Mouse (Mus musculus) MEL (cell line): ENCODE data around the gene Rnf128. TPM values are rescaled to one million over a fixed set of nuclear protein-coding genes. Genes with fewer than 3 reads are reported as not detected.

Experiments used
- DNase-seq: peaks from one replicate; pipeline ENCODE4 v3.0.0; 2011; ENCODE audit warnings: low read depth, low spot score
- H3K27ac ChIP-seq: 2 replicates; pipeline ENCODE4 v1.5.1; 2012; ENCODE audit warnings: low read depth, mild to moderate bottlenecking, control low read depth, low read length, moderate library complexity; ENCODE audit not compliant: control insufficient read depth
- H3K27me3 ChIP-seq, 2 experiments: fragments of 150-350 bp in 1 of 2; sonication (generic) in 1 of 2; 2 replicates each; pipeline ENCODE4 v1.6.1; 2012; ENCODE audit warnings: low read length in 2 of 2, mild to moderate bottlenecking in 2 of 2, improper control_type of control experiment in 1 of 2, moderate library complexity in 1 of 2; ENCODE audit not compliant: insufficient read depth in 2 of 2, control insufficient read depth in 1 of 2
- H3K36me3 ChIP-seq, 2 experiments: 2 replicates each; pipeline ENCODE4 v1.6.1; 2012 to 2014; ENCODE audit warnings: low read length in 2 of 2, improper control_type of control experiment in 1 of 2, inconsistent platforms in 1 of 2, mild to moderate bottlenecking in 1 of 2; ENCODE audit not compliant: insufficient read depth in 2 of 2, control insufficient read depth in 1 of 2
- H3K4me1 ChIP-seq, 2 experiments: fragments of 150-350 bp in 1 of 2; sonication (generic) in 1 of 2; 2 replicates each; pipeline ENCODE4 v1.6.1; 2012; ENCODE audit warnings: low read length in 2 of 2, improper control_type of control experiment in 1 of 2, mild to moderate bottlenecking in 1 of 2; ENCODE audit not compliant: insufficient read depth in 2 of 2, control insufficient read depth in 1 of 2
- H3K4me3 ChIP-seq, 2 experiments: fragments of 150-350 bp in 1 of 2; sonication (generic) in 1 of 2; 2 replicates each; pipeline ENCODE4 v1.5.1; 2012; ENCODE audit warnings: low read depth in 2 of 2, low read length in 2 of 2, mild to moderate bottlenecking in 2 of 2, moderate library complexity in 2 of 2, control low read depth in 1 of 2, improper control_type of control experiment in 1 of 2; ENCODE audit not compliant: control insufficient read depth in 1 of 2, insufficient read depth in 1 of 2
- H3K79me2 ChIP-seq: 2 replicates; pipeline ENCODE4 v1.6.1; 2012; ENCODE audit warnings: mild to moderate bottlenecking, low read length, moderate library complexity; ENCODE audit not compliant: control insufficient read depth, poor library complexity, insufficient read depth
- H3K9ac ChIP-seq: 2 replicates; pipeline ENCODE4 v1.6.1; 2012; ENCODE audit warnings: low read depth, mild to moderate bottlenecking, control low read depth, low read length, moderate library complexity; ENCODE audit not compliant: control insufficient read depth, poor library complexity, severe bottlenecking
- H3K9me3 ChIP-seq: fragments of 150-350 bp; sonication (generic); replicated peaks from 2 replicates; pipeline ENCODE4 v1.6.1; 2012; ENCODE audit warnings: mild to moderate bottlenecking, low read length, improper control_type of control experiment, moderate library complexity; ENCODE audit not compliant: insufficient read depth
- BHLHE40 ChIP-seq: IDR thresholded peaks from 2 replicates; pipeline ENCODE4 v1.6.1; 2012; ENCODE audit warnings: low read depth, mild to moderate bottlenecking, inconsistent platforms, low read length, improper control_type of control experiment, borderline replicate concordance
- CTCF ChIP-seq, 3 experiments: IDR thresholded peaks in 2 of 3; conservative IDR thresholded peaks in 1 of 3; 2 replicates each; pipeline ENCODE4 v1.5.1; 2011 to 2012; ENCODE audit warnings: low read length in 3 of 3, low read depth in 2 of 3, mild to moderate bottlenecking in 2 of 3, improper control_type of control experiment in 1 of 3, inconsistent platforms in 1 of 3, mixed read lengths in 1 of 3, moderate library complexity in 1 of 3; ENCODE audit not compliant: control insufficient read depth in 1 of 3, insufficient read depth in 1 of 3, poor library complexity in 1 of 3, severe bottlenecking in 1 of 3
- E2F4 ChIP-seq: IDR thresholded peaks from 2 replicates; pipeline ENCODE4 v1.6.1; 2011; ENCODE audit warnings: low read depth, low read length, improper control_type of control experiment, borderline replicate concordance
- EP300 ChIP-seq, 2 experiments: IDR thresholded peaks; 2 replicates each; pipeline ENCODE4 v1.6.1; 2011; ENCODE audit warnings: improper control_type of control experiment in 2 of 2, low read length in 2 of 2, low read depth in 1 of 2, mild to moderate bottlenecking in 1 of 2
- ETS1 ChIP-seq: IDR thresholded peaks from 2 replicates; pipeline ENCODE4 v1.6.1; 2012; ENCODE audit warnings: low read depth, mild to moderate bottlenecking, inconsistent platforms, low read length, improper control_type of control experiment, moderate library complexity
- GABPA ChIP-seq: IDR thresholded peaks from 2 replicates; pipeline ENCODE4 v1.6.1; 2012; ENCODE audit warnings: low read depth, mild to moderate bottlenecking, inconsistent platforms, low read length, improper control_type of control experiment, moderate library complexity
- GATA1 ChIP-seq: IDR thresholded peaks from 2 replicates; pipeline ENCODE4 v1.6.1; 2011; ENCODE audit warnings: low read depth, low read length, improper control_type of control experiment
- KAT2A ChIP-seq: conservative IDR thresholded peaks from 2 replicates; pipeline ENCODE4 v1.6.1; 2012; ENCODE audit warnings: low read depth, low read length, improper control_type of control experiment, inconsistent platforms
- MAFK ChIP-seq: IDR thresholded peaks from 2 replicates; pipeline ENCODE4 v1.6.1; 2011; ENCODE audit warnings: low read depth, mild to moderate bottlenecking, low read length, improper control_type of control experiment, borderline replicate concordance
- MAX ChIP-seq: IDR thresholded peaks from 2 replicates; pipeline ENCODE4 v1.6.1; 2011; ENCODE audit warnings: low read length, improper control_type of control experiment
- MXI1 ChIP-seq: IDR thresholded peaks from 2 replicates; pipeline ENCODE4 v1.6.1; 2011; ENCODE audit warnings: mild to moderate bottlenecking, low read depth, low read length, improper control_type of control experiment
- MYB ChIP-seq: IDR thresholded peaks from 2 replicates; pipeline ENCODE4 v1.6.1; 2011; ENCODE audit warnings: mild to moderate bottlenecking, low read depth, low read length, improper control_type of control experiment
- MYC ChIP-seq: IDR thresholded peaks from 2 replicates; pipeline ENCODE4 v1.6.1; 2011; ENCODE audit warnings: low read depth, mild to moderate bottlenecking, low read length, improper control_type of control experiment, moderate library complexity
- NELFE ChIP-seq: IDR thresholded peaks from 2 replicates; pipeline ENCODE4 v1.6.1; 2011; ENCODE audit warnings: low read depth, low read length, improper control_type of control experiment
- NRF1 ChIP-seq: IDR thresholded peaks from 2 replicates; pipeline ENCODE4 v1.6.1; 2014; ENCODE audit warnings: low read depth, mild to moderate bottlenecking, inconsistent platforms, low read length, improper control_type of control experiment, moderate library complexity; ENCODE audit not compliant: poor library complexity, insufficient read depth, severe bottlenecking
- POLR2A ChIP-seq, 2 experiments: IDR thresholded peaks; 2 replicates each; pipeline ENCODE4 v1.6.1; 2011 to 2012; ENCODE audit warnings: low read length in 2 of 2, mild to moderate bottlenecking in 2 of 2, control low read depth in 1 of 2, improper control_type of control experiment in 1 of 2, low read depth in 1 of 2, moderate library complexity in 1 of 2; ENCODE audit not compliant: control insufficient read depth in 1 of 2, insufficient read depth in 1 of 2, poor library complexity in 1 of 2
- POLR2AphosphoS2 ChIP-seq: IDR thresholded peaks from 2 replicates; pipeline ENCODE4 v1.6.1; 2011; ENCODE audit warnings: low read length, improper control_type of control experiment
- POLR2AphosphoS5 ChIP-seq: IDR thresholded peaks from 2 replicates; pipeline ENCODE4 v1.6.1; 2012; ENCODE audit warnings: low read depth, borderline replicate concordance, mild to moderate bottlenecking, inconsistent platforms, low read length, moderate library complexity, mixed read lengths
- RAD21 ChIP-seq: IDR thresholded peaks from 2 replicates; pipeline ENCODE4 v1.6.1; 2011; ENCODE audit warnings: mild to moderate bottlenecking, low read depth, low read length, improper control_type of control experiment
- RCOR1 ChIP-seq: IDR thresholded peaks from 2 replicates; pipeline ENCODE4 v1.6.1; 2012; ENCODE audit warnings: low read depth, mild to moderate bottlenecking, inconsistent platforms, low read length, improper control_type of control experiment
- SMC3 ChIP-seq: IDR thresholded peaks from 2 replicates; pipeline ENCODE4 v1.6.1; 2011; ENCODE audit warnings: low read depth, low read length, improper control_type of control experiment
- TAL1 ChIP-seq: IDR thresholded peaks from 2 replicates; pipeline ENCODE4 v1.6.1; 2012; ENCODE audit warnings: mild to moderate bottlenecking, inconsistent platforms, low read length, moderate library complexity, mixed read lengths
- TCF12 ChIP-seq: IDR thresholded peaks from 2 replicates; pipeline ENCODE4 v1.6.1; 2014; ENCODE audit warnings: low read depth, mild to moderate bottlenecking, inconsistent platforms, low read length, improper control_type of control experiment, moderate library complexity
- UBTF ChIP-seq: IDR thresholded peaks from 2 replicates; pipeline ENCODE4 v1.6.1; 2012; ENCODE audit warnings: low read depth, mild to moderate bottlenecking, inconsistent platforms, low read length, improper control_type of control experiment, moderate library complexity, borderline replicate concordance; ENCODE audit not compliant: insufficient read depth
- USF2 ChIP-seq, 2 experiments: IDR thresholded peaks; 2 replicates each; pipeline ENCODE4 v1.6.1; 2011 to 2012; ENCODE audit warnings: improper control_type of control experiment in 2 of 2, low read length in 2 of 2, borderline replicate concordance in 1 of 2, inconsistent platforms in 1 of 2, low read depth in 1 of 2, mild to moderate bottlenecking in 1 of 2; ENCODE audit not compliant: insufficient read depth in 1 of 2
- ZC3H11A ChIP-seq: IDR thresholded peaks from 2 replicates; pipeline ENCODE4 v1.6.1; 2012; ENCODE audit warnings: low read depth, mild to moderate bottlenecking, inconsistent platforms, low read length, improper control_type of control experiment
- ZKSCAN1 ChIP-seq: IDR thresholded peaks from 2 replicates; pipeline ENCODE4 v1.6.1; 2012; ENCODE audit warnings: low read depth, mild to moderate bottlenecking, inconsistent platforms, low read length, improper control_type of control experiment, moderate library complexity
- ZMIZ1 ChIP-seq: IDR thresholded peaks from 2 replicates; pipeline ENCODE4 v1.6.1; 2012; ENCODE audit warnings: low read depth, mild to moderate bottlenecking, inconsistent platforms, low read length, improper control_type of control experiment, moderate library complexity
- polyA plus RNA-seq, 2 experiments: library from polyadenylated mRNA; stranded (reverse) in 1 of 2; unstranded in 1 of 2; fragments of >175 nt in 1 of 2; fragments of >200 nt in 1 of 2; gene quantifications; 2 replicates each; pipeline versions ENCODE4 v1.2.1 to v1.2.4; 2012; ENCODE audit warnings: low replicate concordance in 2 of 2, low read depth in 1 of 2; ENCODE audit not compliant: insufficient read length in 2 of 2, insufficient read depth in 1 of 2, missing spikeins in 1 of 2
- total RNA-seq: library from RNA; depleted of rRNA; stranded (reverse); fragments of 300-350 nt; gene quantifications from 2 replicates; pipeline ENCODE4 v1.2.3, GENCODE M21; 2012

Gene Rnf128
- total and polyA plus RNA-seq, 3 experiments: 16.2 to 19.6 TPM; not detected in 1

DNA sequence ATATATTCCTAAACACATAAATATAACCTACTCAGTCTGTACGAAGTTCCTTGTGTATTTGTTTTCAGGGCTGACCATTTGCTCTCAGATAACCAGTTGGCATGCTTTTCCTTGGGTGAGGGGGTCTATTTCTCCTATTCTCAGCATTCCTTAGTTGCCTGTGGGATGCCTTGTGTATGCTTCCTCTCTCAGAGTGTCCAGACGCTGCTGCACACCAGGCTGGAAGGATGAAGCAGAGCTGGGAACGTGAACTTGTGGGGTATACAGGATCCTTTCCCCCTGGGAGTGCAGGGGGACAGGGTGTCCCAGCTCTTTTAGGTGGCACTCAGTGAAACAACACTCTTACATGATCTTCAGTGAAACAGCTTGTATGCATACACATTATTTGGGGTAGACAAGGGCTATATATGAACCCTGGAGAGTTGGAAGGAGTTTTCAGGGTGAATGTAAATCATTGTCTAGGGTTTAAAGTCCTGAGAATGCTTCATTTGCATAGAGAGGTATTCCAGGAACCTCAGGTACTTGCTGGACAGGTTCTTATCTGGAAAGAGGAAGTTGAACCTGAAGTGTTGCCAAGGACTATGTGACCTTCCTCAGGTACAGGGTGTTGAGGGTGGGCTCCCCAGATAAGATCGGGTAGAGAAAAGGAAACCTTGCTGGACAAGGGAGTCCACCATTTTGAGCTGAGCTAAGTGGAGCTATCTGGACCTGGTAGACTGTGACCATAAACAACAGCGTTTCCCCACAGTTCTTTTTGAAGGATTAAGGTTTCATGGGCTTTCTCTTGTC is 38.6 kb upstream of the Rnf128 start:
- DNase-seq: peak; percentile 51
- no peaks in the 10 kb centered on the region; the same call in 1 of the 2 replicates for H3K79me2 ChIP-seq
- H3K4me1 ChIP-seq: peaks cover 21 to 38% of the 10 kb centered on the region in 2 experiments
- peaks cover 0 to 58% of the 10 kb centered on the region in 2 experiments; a peak in 2 of 4 replicates for H3K36me3 ChIP-seq
- H3K4me3 ChIP-seq: no peak overlapping the region
- H3K9ac ChIP-seq: no peak overlapping the region
- H3K27ac ChIP-seq: peak overlapping the region; percentile 99
- no peaks in the 10 kb centered on the region for H3K9me3 ChIP-seq
- TF ChIP-seq POLR2A (IDR thresholded peaks at IDR 0.05; ENCODE audit: control insufficient read depth in 1 of 2, insufficient read depth in 1 of 2, low read depth in 1 of 2, low read length in 2 of 2, poor library complexity in 1 of 2): no peak
- peak; percentile 55; the same call in 1 of the 2 replicates for TF ChIP-seq GATA1
- TF ChIP-seq GABPA: no peak
- TF ChIP-seq MAFK: no peak
- peak in 1 of 2 experiments; percentile 39; a peak in 1 of 4 replicates for TF ChIP-seq EP300 (IDR thresholded peaks at IDR 0.05; ENCODE audit: low read depth in 1 of 2, low read length in 2 of 2)
- TF ChIP-seq TCF12: no peak
- TF ChIP-seq TAL1: no peak
- H3K27me3 ChIP-seq: no peaks in the 10 kb centered on the region

DNA sequence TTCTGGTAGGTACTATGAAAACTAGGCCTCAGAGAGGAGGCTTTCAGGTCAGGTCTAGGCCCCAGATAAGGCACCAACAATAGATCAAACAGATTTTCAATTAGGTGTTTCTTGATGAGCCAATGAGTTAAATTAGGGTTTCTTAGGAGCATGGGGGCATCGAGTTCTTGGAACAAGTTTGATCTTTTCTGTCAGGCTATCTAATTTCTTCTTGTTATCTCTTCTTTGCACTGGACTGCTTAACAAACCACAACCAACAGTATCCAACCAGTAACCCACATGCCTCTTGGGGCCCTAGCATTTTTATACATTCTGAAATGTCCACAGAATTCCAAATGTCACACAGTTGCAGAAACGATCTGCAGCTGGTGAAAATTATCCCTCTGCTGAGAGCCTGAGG is 37.4 kb upstream of the Rnf128 start:
- Histone ChIP-seq H3K4me1 (peaks cover 20 to 44% of the 10 kb centered on the region in 2 experiments), H3K79me2 (no peaks in the 10 kb centered on the region; the same call in 1 of the 2 replicates), H3K27ac (peak overlapping the region; percentile 99), H3K36me3 (peaks cover 0 to 64% of the 10 kb centered on the region in 2 experiments; a peak in 2 of 4 replicates), H3K9ac (peak overlapping the region; percentile 53), H3K4me3 (no peak overlapping the region), H3K9me3 (no peaks in the 10 kb centered on the region), H3K27me3 (no peaks in the 10 kb centered on the region)
- peak; percentile 78 for DNase-seq
- TF ChIP-seq MAFK (peak; percentile 73; the same call in 1 of the 2 replicates), MAX (peak; percentile 73), MXI1 (0 out of 2 replicates have a peak, but pooled peaks have one; percentile 55), RAD21 (no peak), TAL1 (peak; percentile 85), ETS1 (peak; percentile 78), CTCF (IDR thresholded peaks at IDR 0.05 in 2 of 3, conservative IDR thresholded peaks at IDR 0.05 in 1 of 3; ENCODE audit: control insufficient read depth in 1 of 3, insufficient read depth in 1 of 3, low read depth in 2 of 3, low read length in 3 of 3, poor library complexity in 1 of 3, severe bottlenecking in 1 of 3) (no peak), ZKSCAN1 (no peak), MYB (peak; percentile 91), SMC3 (no peak), ZMIZ1 (no peak), BHLHE40 (peak; percentile 61; the same call in 1 of the 2 replicates), POLR2A (IDR thresholded peaks at IDR 0.05; ENCODE audit: control insufficient read depth in 1 of 2, insufficient read depth in 1 of 2, low read depth in 1 of 2, low read length in 2 of 2, poor library complexity in 1 of 2) (no peak), ZC3H11A (no peak), E2F4 (0 out of 2 replicates have a peak, but pooled peaks have one; percentile 40), UBTF (no peak), POLR2AphosphoS5 (no peak), GATA1 (peak; percentile 93), GABPA (no peak), KAT2A (peak; percentile 38; the same call in 1 of the 2 replicates), NRF1 (no peak), RCOR1 (peak; percentile 84), NELFE (no peak), USF2 (IDR thresholded peaks at IDR 0.05; ENCODE audit: borderline replicate concordance in 1 of 2, insufficient read depth in 1 of 2, low read depth in 1 of 2, low read length in 2 of 2) (no peak), TCF12 (peak; percentile 94), POLR2AphosphoS2 (no peak), MYC (peak; percentile 88; the same call in 1 of the 2 replicates)
